Mouse (Mus musculus) thymus, adult 2 months (tissue): Measurements from ENCODE around the gene BC035044.
"Not testable (repeated sequence)": the region's sequence is repeated elsewhere in the genome, so short reads cannot be mapped to it uniquely, and the experiment has no call there.

Experiments
- CTCF ChIP-seq: fragments of 200-500 bp; IDR thresholded peaks from 2 replicates; pipeline ENCODE4 v1.5.1; 2012; ENCODE audit warnings: mild to moderate bottlenecking, control low read depth, low read length, moderate library complexity, borderline replicate concordance; ENCODE audit not compliant: control insufficient read depth, poor library complexity, insufficient read depth; ENCODE audit errors: extremely low read depth
- POLR2A ChIP-seq: fragments of 200-500 bp; IDR thresholded peaks from 2 replicates; pipeline ENCODE4 v1.6.1; 2012; ENCODE audit warnings: mild to moderate bottlenecking, low read length, control low read depth, moderate library complexity; ENCODE audit not compliant: control insufficient read depth, poor library complexity, insufficient read depth; ENCODE audit errors: extremely low read depth

DNA sequence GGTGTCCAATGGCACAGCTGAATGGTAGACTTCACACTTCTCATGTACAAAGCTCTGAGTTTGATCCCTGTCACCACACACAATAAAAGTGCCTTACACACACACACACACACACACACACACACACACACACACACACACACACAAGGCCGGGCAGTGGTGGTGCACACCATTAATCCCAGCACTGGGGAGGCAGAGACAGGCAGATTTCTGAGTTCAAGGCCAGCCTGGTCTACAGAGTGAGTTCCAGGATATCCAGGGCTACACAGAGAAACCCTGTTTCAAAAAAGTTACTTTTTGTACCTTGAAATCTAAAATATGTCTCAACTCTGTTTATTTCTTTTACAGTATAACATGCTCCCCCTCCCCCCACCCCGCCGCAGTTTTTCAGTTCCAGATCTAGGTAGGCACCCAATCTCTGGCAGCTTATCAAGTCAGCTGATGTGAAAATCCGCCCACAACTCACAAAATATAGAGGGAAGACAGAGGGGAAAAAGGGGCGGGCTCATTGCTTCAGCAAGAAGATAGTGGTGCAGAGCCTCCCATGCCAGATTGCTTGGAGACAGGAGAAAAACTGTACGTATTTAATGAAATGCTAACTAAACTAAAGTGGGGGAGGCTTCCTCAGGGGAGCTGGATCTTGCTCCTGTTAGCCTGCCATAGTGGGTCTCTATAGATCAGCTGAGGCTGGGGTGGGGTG, 3.7 kb downstream of the BC035044 start, which contains the start of gene Clec2i:
- TF ChIP-seq CTCF = not testable (repeated sequence)
- peak; percentile 51; the same call in 1 of the 2 replicates for TF ChIP-seq POLR2A
